Mouse (Mus musculus) stomach, embryonic 14.5 days (tissue): ENCODE data around the gene Gm20388. TPM values are rescaled to one million over a fixed set of nuclear protein-coding genes. Genes with fewer than 3 reads are reported as not detected.
A peak's percentile ranks its signal among the peaks of the same experiment; 100 is the strongest.

ENCODE experiments used
- ATAC-seq: fragments of 200-750 bp; cut with Nextera tagmentation; 2 replicates; pipeline ENCODE4 v1.8.0; 2017; ENCODE audit warnings: low read depth, moderate TSS enrichment; ENCODE audit not compliant: insufficient number of reproducible peaks, insufficient read depth, low FRiP score
- H3K27ac ChIP-seq: fragments of 300-500 bp; sonication (generic); 2 replicates; pipeline ENCODE4 v1.5.1; 2014; ENCODE audit warnings: mild to moderate bottlenecking, low read length, moderate library complexity, mixed read lengths
- H3K27me3 ChIP-seq: fragments of 300-500 bp; sonication (generic); 2 replicates; pipeline ENCODE4 v1.6.1; 2014; ENCODE audit warnings: low read length, control low read depth, mixed read lengths; ENCODE audit not compliant: control insufficient read depth, insufficient read depth
- H3K36me3 ChIP-seq: fragments of 300-500 bp; sonication (generic); 2 replicates; pipeline ENCODE4 v1.6.1; 2014; ENCODE audit warnings: mild to moderate bottlenecking, control low read depth, low read length, moderate library complexity, mixed read lengths; ENCODE audit not compliant: control insufficient read depth, insufficient read depth
- H3K4me1 ChIP-seq: fragments of 300-500 bp; sonication (generic); 2 replicates; pipeline ENCODE4 v1.6.1; 2014; ENCODE audit warnings: low read length, control low read depth, mixed read lengths; ENCODE audit not compliant: control insufficient read depth, insufficient read depth
- H3K4me2 ChIP-seq: fragments of 300-500 bp; sonication (generic); replicated peaks from 2 replicates; pipeline ENCODE4 v1.6.1; 2014; ENCODE audit warnings: low read depth, low read length, control low read depth
- H3K4me3 ChIP-seq: fragments of 300-500 bp; sonication (generic); 2 replicates; pipeline ENCODE4 v1.5.1; 2014; ENCODE audit warnings: low read depth, low read length, control low read depth
- H3K9ac ChIP-seq: fragments of 300-500 bp; sonication (generic); replicated peaks from 2 replicates; pipeline ENCODE4 v1.6.1; 2014; ENCODE audit warnings: low read depth, mild to moderate bottlenecking, control low read depth, low read length, moderate library complexity, mixed read lengths
- H3K9me3 ChIP-seq: fragments of 300-500 bp; sonication (generic); 2 replicates; pipeline ENCODE4 v1.6.1; 2016; ENCODE audit warnings: low read depth, low read length, control low read depth; ENCODE audit not compliant: control insufficient read depth
- WGBS: fragments of 180-500 bp; shearing (Covaris S2); extraction: QIAGEN DNeasy Blood & Tissue Kit; methylation state at CpG from one replicate; pipeline ENCODE4 v1.1.7; 2014; 5-methylcytosine and 5-hydroxymethylcytosine counted together
- polyA plus RNA-seq: library from polyadenylated mRNA; unstranded; fragments of >200 nt; fragmentation: Nextera tagmentation; extraction: Ambion mirVana; gene quantifications from 2 replicates; pipeline ENCODE4 v1.2.1, GENCODE M21; 2014

Gene Gm20388
- polyA plus RNA-seq, 1 experiment from 2014 or later: 11.4 TPM

DNA sequence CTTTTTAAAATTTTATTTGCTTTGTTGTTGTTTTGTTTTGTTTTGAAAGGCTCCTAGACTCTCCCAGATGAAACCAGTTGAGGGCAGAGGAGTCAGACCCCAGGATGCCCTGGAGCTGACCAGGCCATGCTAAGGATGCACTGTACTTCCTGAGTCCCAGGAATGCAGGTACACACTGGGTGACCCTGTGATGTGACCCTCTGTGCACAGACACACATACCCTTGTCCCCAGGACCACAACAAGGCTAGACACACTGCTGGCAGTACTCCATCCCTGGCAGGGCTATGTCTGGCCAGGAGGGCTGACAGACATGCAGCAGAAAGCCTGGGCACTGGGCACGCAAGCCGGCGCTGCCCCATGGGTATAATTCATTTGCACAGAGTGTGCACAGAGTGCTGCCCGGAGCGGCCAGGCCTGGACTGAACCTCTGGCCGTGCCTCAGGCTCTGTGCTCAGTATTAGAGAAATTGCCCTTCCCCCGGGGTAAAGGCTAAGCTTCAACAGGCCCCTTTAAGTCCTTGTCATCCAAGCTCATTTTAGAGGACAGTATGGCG lies 2856.1 kb downstream of the Gm20388 start:
- Histone ChIP-seq H3K27me3 (no peaks in the 10 kb centered on the region), H3K27ac (no peak overlapping the region), H3K9ac (no peak overlapping the region), H3K4me2 (no peak overlapping the region), H3K9me3 (no peaks in the 10 kb centered on the region), H3K36me3 (no peaks in the 10 kb centered on the region), H3K4me1 (no peaks in the 10 kb centered on the region), H3K4me3 (no peak overlapping the region)
- 75% methylated on average over 8 of the region's 8 CpGs for WGBS
- no peak for ATAC-seq

DNA sequence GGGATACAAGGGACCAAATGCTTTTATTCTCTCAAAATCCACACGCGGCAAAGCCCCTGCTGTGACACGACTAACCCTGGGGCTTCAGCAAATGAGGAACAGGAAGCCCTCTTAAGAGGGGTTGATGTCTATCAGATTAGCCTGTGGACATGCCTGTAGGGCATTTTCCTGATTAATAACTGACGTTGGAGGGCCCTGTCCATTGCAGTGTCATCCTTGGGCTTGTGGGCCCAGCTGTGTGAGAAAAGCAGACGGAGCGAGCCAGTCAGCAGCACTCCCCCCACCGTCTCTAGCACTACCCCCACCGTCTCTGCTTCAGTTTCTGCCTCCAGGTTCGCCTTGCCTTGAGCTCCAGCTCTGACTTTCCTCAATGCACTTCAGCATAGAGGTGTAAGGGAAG lies 2856.6 kb downstream of the Gm20388 start:
- ATAC-seq: no peak
- 46% methylated on average over 9 of the region's 9 CpGs for WGBS
- Histone ChIP-seq H3K9me3 (no peaks in the 10 kb centered on the region), H3K27ac (no peak overlapping the region), H3K36me3 (no peaks in the 10 kb centered on the region), H3K9ac (no peak overlapping the region), H3K4me1 (no peaks in the 10 kb centered on the region), H3K27me3 (no peaks in the 10 kb centered on the region), H3K4me3 (no peak overlapping the region), H3K4me2 (no peak overlapping the region)

DNA sequence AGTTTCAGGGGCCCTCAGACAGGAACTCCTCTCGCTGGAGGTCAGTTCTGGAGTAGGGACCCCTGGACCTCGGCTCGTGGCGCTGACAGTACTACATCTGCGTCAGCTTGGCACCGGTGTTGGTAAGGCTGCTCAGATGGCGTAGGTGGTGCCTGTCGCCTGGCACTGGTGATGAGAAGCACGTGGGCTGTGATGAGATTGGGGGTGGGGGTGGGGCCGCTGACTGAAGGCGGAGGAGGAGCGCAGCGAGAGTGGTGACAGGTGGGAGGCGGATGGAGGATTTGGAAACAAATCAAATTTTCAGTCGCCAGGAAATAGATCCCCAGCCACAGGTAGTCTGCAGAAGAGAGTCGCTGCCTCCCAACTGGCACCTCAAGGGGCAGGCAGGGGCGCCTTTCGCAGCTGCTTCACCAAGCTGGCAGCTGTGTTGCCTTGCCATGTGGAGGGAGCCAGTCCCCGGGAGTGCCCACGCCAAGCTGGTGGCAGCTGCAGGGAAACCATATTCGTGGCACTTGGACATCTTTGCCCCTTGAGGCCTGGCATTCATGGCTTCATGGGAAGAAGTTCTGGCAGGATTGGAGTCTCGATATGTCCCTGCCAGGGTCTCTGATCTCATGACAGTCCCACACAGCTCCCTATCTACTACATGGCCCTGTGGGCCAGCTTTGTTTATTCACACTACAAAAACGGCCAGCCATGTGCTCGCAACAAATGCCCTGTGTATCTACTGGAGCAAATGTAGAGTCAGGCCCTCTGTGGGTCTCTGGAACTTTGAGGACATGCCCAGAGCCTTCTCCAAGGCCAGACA lies 2858.8 kb downstream of the Gm20388 start:
- WGBS: 56% methylated on average over 24 of the region's 24 CpGs
- no peaks in the 10 kb centered on the region for H3K4me1 ChIP-seq
- no peaks in the 10 kb centered on the region for H3K36me3 ChIP-seq
- H3K4me3 ChIP-seq: no peak overlapping the region
- no peaks in the 10 kb centered on the region for H3K9me3 ChIP-seq
- no peaks in the 10 kb centered on the region for H3K27me3 ChIP-seq
- no peak overlapping the region for H3K4me2 ChIP-seq
- ATAC-seq: no peak
- no peak overlapping the region for H3K9ac ChIP-seq
- H3K27ac ChIP-seq: no peak overlapping the region

DNA sequence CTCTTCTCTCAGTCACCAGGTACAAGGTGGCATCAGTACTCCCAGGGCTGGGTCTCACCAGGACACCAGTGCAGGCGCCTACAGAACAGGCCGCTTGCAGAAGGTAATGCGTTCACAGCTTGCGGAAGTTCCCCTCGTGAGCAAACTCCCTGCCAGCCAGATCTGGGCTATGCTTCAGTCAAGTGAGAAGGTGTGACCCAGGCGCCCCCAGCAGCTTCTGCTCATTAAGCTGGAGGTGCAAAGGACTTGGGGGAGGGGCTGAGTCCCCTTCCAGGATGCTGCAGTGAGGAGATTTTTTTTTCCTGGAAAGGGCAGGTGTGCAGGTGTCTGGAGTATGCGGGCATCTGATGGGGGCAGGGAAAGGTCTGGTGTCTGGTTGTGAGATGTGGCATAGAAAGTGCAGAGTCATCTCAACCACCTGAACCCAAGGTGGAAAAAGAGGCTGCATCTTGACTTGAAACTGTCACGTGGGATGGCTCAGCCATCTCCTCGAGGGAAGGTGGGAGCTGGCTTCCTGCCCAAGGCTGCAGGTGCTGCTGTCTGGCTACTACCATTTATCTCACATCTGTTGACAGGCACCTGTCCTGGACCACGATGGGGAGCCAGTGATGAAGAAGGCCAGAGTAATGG lies 2861.9 kb downstream of the Gm20388 start:
- ATAC-seq: no peak
- Histone ChIP-seq H3K4me1 (no peaks in the 10 kb centered on the region), H3K27me3 (no peaks in the 10 kb centered on the region), H3K9ac (no peak overlapping the region), H3K4me3 (no peak overlapping the region), H3K4me2 (no peak overlapping the region), H3K9me3 (no peaks in the 10 kb centered on the region), H3K36me3 (no peaks in the 10 kb centered on the region), H3K27ac (no peak overlapping the region)
- 22% methylated on average over 10 of the region's 10 CpGs for WGBS

DNA sequence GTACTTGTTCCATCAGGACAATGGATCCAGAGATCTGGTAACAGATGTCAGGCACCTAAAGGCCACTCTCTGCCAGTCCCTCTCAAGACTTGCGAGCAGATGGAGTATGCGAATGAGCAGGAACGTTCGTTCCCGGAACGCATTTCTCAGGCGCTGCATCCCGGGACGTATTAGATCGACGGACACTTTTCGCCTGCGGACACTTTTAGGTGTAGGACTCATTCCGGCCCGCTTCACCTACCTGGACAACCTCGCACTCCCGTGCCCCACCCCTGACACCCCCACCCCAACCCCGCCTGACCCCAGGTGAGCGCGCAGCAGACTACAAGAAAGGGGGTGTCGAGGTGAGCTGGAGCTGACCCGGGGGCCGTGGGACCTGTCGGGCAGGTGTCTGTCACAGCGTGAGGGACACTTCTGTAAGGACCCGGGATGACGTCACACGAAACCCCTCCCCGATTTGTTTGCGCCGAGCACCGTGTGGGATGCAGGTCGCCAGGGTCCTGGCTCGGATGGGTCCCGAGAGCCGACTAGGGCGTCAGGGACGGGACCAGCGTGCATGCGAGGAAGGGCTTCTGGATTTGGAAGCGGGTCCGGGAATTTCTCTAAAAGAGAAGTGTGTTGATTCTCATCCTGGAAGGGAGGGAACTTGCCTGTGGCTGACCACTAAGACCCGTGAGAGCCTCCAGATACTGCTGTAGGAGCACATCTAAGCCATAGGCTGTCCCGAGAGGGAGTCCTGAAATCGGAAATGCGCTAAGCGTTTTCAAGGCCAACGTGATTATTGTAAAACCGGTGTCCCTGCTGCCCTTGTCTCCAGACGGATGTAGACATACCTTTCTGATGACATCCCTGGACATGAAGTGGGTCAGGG lies 2864.9 kb downstream of the Gm20388 start, which contains the start of gene Acsf3:
Acsf3 (plus strand) TSS at position 202 of the 871 bp plus-strand sequence.
- Histone ChIP-seq H3K4me3 (peak within 1 kb of the TSS; percentile 82), H3K9me3 (no peaks in the 10 kb centered on the region), H3K27ac (no peak within 1 kb of the TSS), H3K9ac (peak within 1 kb of the TSS; percentile 60), H3K27me3 (no peaks in the 10 kb centered on the region), H3K36me3 (no peaks in the 10 kb centered on the region), H3K4me2 (peak within 1 kb of the TSS; percentile 89), H3K4me1 (no peaks in the 10 kb centered on the region)
- 1% methylated on average over 50 of the region's 50 CpGs for WGBS
- peak; percentile 67; the same call in 1 of the 2 replicates for ATAC-seq

DNA sequence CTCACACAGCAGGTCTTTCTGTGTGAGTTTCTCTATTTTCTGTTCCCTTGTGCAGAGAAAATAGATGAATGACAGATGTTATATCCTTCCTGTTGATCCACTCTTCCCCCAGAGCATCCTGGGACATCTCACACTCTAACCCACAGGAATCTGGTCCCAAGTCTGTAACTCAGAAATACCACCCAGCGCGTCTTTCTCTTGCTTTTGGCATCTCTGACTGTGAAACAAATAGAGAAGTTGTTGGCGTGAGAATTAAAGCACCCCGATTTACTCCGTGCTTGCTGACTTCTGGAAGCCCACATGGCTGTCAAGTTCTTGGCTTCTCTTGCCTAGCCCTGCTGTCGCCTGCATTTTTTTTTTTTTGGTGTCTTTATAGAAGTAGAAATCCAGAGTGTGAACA lies 2867.1 kb downstream of the Gm20388 start:
- H3K4me2 ChIP-seq: no peak overlapping the region
- 86% methylated on average over 6 of the region's 6 CpGs for WGBS

DNA sequence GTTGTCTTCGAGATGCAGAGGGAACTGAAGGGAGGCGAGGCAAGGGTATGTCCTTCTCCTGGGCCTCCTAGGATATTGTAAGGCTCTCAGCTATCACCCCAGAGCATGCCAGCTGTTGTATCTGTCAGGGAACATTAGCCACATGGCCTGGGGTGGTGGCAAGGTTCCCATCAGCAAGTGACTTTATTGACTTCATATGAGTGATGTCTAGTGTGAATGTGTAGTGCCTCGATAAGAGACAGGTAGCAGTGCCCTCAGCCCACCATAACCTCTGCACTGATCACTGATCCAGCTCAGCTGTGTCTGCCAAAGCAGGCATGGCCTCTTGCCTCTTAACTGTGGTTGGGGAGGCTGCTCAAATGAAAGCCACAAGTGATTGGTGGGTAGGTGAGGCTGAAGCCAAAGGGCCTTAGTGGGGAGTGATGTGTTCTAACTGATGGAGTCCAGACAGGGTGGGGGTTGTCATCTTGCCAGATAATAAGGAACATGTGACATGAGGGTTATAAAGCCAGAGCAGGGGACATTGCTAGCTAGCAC lies 2868.1 kb downstream of the Gm20388 start:
- H3K27ac ChIP-seq: no peak overlapping the region
- ATAC-seq: no peak
- no peak overlapping the region for H3K4me3 ChIP-seq
- WGBS: 75% methylated on average over 3 of the region's 3 CpGs
- H3K4me1 ChIP-seq: no peaks in the 10 kb centered on the region
- H3K9me3 ChIP-seq: no peaks in the 10 kb centered on the region
- peaks cover 15% of the 10 kb centered on the region; the same call in 1 of the 2 replicates for H3K36me3 ChIP-seq
- H3K4me2 ChIP-seq: no peak overlapping the region
- no peak overlapping the region for H3K9ac ChIP-seq
- H3K27me3 ChIP-seq: no peaks in the 10 kb centered on the region

More for the DNA sequence above, 2867.1 kb downstream of the Gm20388 start:
- Histone ChIP-seq H3K4me3 (no peak overlapping the region), H3K4me1 (no peaks in the 10 kb centered on the region), H3K27ac (no peak overlapping the region), H3K27me3 (no peaks in the 10 kb centered on the region), H3K9ac (no peak overlapping the region), H3K9me3 (no peaks in the 10 kb centered on the region), H3K36me3 (peaks cover 15% of the 10 kb centered on the region; the same call in 1 of the 2 replicates)
- no peak for ATAC-seq

DNA sequence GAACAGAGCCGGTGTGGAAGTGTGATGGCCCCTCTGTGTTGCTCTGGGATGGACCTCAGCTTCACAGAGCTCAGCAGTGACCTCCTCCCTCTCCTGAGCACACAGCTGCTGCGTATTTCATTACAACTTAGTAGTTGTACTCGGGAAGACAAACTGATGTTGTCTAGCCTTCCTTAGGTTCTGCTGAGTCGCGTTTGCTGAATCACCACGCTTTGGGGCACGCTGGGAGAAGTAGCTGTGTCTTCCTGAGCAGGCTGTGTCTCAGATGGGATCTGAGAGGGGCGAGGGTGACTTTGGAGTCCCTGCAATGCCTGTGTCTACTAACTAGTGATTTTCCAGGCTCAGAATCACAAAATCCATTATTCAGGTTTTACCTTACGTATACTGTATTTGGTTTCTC lies 2868.6 kb downstream of the Gm20388 start:
- Histone ChIP-seq H3K27ac (no peak overlapping the region), H3K9me3 (no peaks in the 10 kb centered on the region), H3K9ac (no peak overlapping the region), H3K4me1 (no peaks in the 10 kb centered on the region), H3K27me3 (no peaks in the 10 kb centered on the region), H3K4me3 (no peak overlapping the region), H3K36me3 (peaks cover 19% of the 10 kb centered on the region), H3K4me2 (no peak overlapping the region)
- ATAC-seq: no peak
- WGBS: 75% methylated on average over 9 of the region's 9 CpGs
